Mouse (Mus musculus) cerebellum, adult 2 months (tissue): ENCODE data around the gene Rapgef6.

Source experiments
- CTCF ChIP-seq: fragments of 200-500 bp; IDR thresholded peaks from 2 replicates; pipeline ENCODE4 v1.5.1; 2011; ENCODE audit warnings: low read depth, mild to moderate bottlenecking, control low read depth, low read length, moderate library complexity, borderline replicate concordance; ENCODE audit not compliant: insufficient read depth
- POLR2A ChIP-seq: fragments of 200-500 bp; IDR thresholded peaks from 2 replicates; pipeline ENCODE4 v1.6.1; 2011; ENCODE audit warnings: low read length, control low read depth, borderline replicate concordance; ENCODE audit not compliant: insufficient read depth

- TF ChIP-seq CTCF (peak; percentile 38; the same call in 1 of the 2 replicates), POLR2A (no peak)
Measured at GRCm38 (mm10) chr11:54478414-54478813, 44.2 kb upstream of the Rapgef6 start.
